Comparison of ENCODE assay signal across 8 mouse cellular contexts in the genomic region with DNA sequence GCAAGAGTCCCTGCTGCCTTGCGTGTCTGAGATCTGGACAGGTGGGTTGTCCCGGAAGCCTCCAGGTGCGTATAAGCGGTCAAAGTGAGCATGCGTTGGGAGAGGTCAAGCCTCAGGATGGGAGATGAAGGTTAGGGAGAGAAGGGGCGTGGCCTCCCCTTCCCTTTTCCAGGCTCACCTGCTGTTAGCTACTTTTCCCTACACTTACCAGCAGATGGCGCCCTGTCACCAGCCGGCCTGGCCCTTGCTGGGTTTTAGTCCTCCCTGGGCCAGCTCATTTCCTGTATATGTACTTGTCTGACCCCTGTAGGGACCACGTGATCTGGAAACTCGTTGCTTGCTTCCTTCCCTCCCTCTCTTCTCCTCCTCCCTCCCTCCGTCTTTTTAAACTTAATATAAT. TPM values are rescaled to one million over a fixed set of nuclear protein-coding genes. Genes with fewer than 3 reads are reported as not detected.
DNase-seq lines count a peak whose midpoint lies in the region; ATAC-seq lines count a peak whose summit lies in the region.

No protein-coding gene starts in this region.

- no peaks in the 10 kb centered on the region for H3K4me1 ChIP-seq in hindbrain, embryonic 11.5 days (replicated peaks; ENCODE audit: control insufficient read depth, insufficient read depth, low read length)

- ATAC-seq in hindbrain, embryonic 11.5 days (ENCODE audit: low FRiP score) = peak; percentile 65

- H3K27me3 ChIP-seq in hindbrain, embryonic 11.5 days (ENCODE audit: control insufficient read depth, insufficient read depth, low read length) = no peaks in the 10 kb centered on the region

- H3K9me3 ChIP-seq in hindbrain, embryonic 11.5 days (ENCODE audit: control insufficient read depth, low read length) = no peaks in the 10 kb centered on the region

- no peak overlapping the region for H3K27ac ChIP-seq in hindbrain, embryonic 11.5 days (ENCODE audit: low read depth, low read length)

- no peaks in the 10 kb centered on the region for H3K36me3 ChIP-seq in hindbrain, embryonic 11.5 days (ENCODE audit: control insufficient read depth, insufficient read depth, low read length)

- no peak overlapping the region for H3K4me3 ChIP-seq in hindbrain, embryonic 11.5 days (ENCODE audit: low read depth, low read length)

- no peak overlapping the region for H3K9ac ChIP-seq in hindbrain, embryonic 11.5 days (ENCODE audit: low read depth, low read length)

- no peak overlapping the region for H3K4me2 ChIP-seq in hindbrain, embryonic 11.5 days (replicated peaks; ENCODE audit: low read depth, low read length)

- WGBS in hindbrain, embryonic 11.5 days = 4% methylated on average over 11 of the region's 11 CpGs

- peak; percentile 82 for DNase-seq in MN1 (ENCODE audit: low spot score)
- DNase-seq in cerebellum, adult 9-10 months = peak; percentile 79
- DNase-seq in frontal cortex, adult 2 months (ENCODE audit: extremely low spot score in 1 of 2, low spot score in 1 of 2) = peak; percentile 45 to 84
- peak; percentile 84 for DNase-seq in hindbrain, embryonic 11.5 days (ENCODE audit: low spot score)
- DNase-seq in layer of hippocampus, adult 9-11 months = peak; percentile 45
- peak; percentile 89 for DNase-seq in lung, postnatal 14 days
- DNase-seq in retina, postnatal 7 days (ENCODE audit: low read depth, low spot score) = peak; percentile 69
- peak; percentile 69 to 74 for DNase-seq in urinary bladder, adult 18-20 months (ENCODE audit: low spot score in 2 of 2)

RNA-seq across cellular contexts. Expression of a gene that starts 16.4 kb away (rescaled TPM):
- 20.3 and 22.3 TPM in 2 replicates for polyA plus RNA-seq in frontal cortex, adult 2 months (2012; rRNA removed)
- polyA plus RNA-seq in hindbrain, embryonic 11.5 days (2014; fragmentation: Nextera tagmentation; extraction: Ambion mirVana) = 9.5 and 11.4 TPM in 2 replicates

RNA-seq across cellular contexts. Expression of a gene that starts 39.6 kb away (rescaled TPM):
- polyA plus RNA-seq in frontal cortex, adult 2 months (2012; rRNA removed) = 27.3 and 28.9 TPM in 2 replicates
- polyA plus RNA-seq in hindbrain, embryonic 11.5 days (2014; fragmentation: Nextera tagmentation; extraction: Ambion mirVana) = 36.1 and 51.4 TPM in 2 replicates
